ENCODE assay signal across 8 mouse cellular contexts in genomic region chr4:156108606-156109546, GRCm38 (mm10). TPM values are rescaled to one million over a fixed set of nuclear protein-coding genes. Genes with fewer than 3 reads are reported as not detected.
DNase-seq lines count a peak whose midpoint lies in the region; ATAC-seq lines count a peak whose summit lies in the region.

No protein-coding gene starts in this region.

- DNase-seq in 3134 (ENCODE audit: extremely low read depth, insufficient read length, low spot score), result peak; percentile 48
- DNase-seq in NIH3T3 (ENCODE audit: low read depth), result peak; percentile 72
- DNase-seq in cerebellum, postnatal 14 days, result peak; percentile 48 to 55
- DNase-seq in gastrocnemius, postnatal 10 days, result peak; percentile 37
- peak; percentile 58 for DNase-seq in liver, embryonic 13.5 days
- DNase-seq in neural tube, embryonic 10.5 days (ENCODE audit: extremely low spot score, low spot score), result peak; percentile 63
- DNase-seq in thymus, postnatal 0 days (ENCODE audit: low spot score), result peak; percentile 30

- WGBS in intestine, embryonic 15.5 days, result 20% methylated on average over 13 of the region's 13 CpGs
- 19% methylated on average over 12 of the region's 13 CpGs for WGBS in liver, embryonic 13.5 days (ENCODE audit: insufficient replicate concordance)

- H3K27me3 ChIP-seq in intestine, embryonic 15.5 days (replicated peaks), result no peaks in the 10 kb centered on the region
- no peaks in the 10 kb centered on the region for H3K27me3 ChIP-seq in liver, embryonic 13.5 days

- H3K36me3 ChIP-seq in intestine, embryonic 15.5 days, result no peaks in the 10 kb centered on the region
- H3K36me3 ChIP-seq in liver, embryonic 13.5 days, result peaks cover 7% of the 10 kb centered on the region; the same call in 1 of the 2 replicates

- H3K9me3 ChIP-seq in intestine, embryonic 15.5 days, result no peaks in the 10 kb centered on the region
- no peaks in the 10 kb centered on the region for H3K9me3 ChIP-seq in liver, embryonic 13.5 days (replicated peaks)

- peak overlapping the region; percentile 83 for H3K27ac ChIP-seq in intestine, embryonic 15.5 days
- H3K27ac ChIP-seq in liver, embryonic 13.5 days, result peak overlapping the region; percentile 75

- H3K9ac ChIP-seq in intestine, embryonic 15.5 days, result peak overlapping the region; percentile 59
- H3K9ac ChIP-seq in liver, embryonic 13.5 days, result peak overlapping the region; percentile 76

- peak; percentile 75 for ATAC-seq in intestine, embryonic 15.5 days
- ATAC-seq in liver, embryonic 13.5 days (ENCODE audit: low read depth), result peak; percentile 32; the same call in 1 of the 2 replicates

- H3K4me2 ChIP-seq in intestine, embryonic 15.5 days (replicated peaks), result peak overlapping the region; percentile 74
- H3K4me2 ChIP-seq in liver, embryonic 13.5 days, result peak overlapping the region; percentile 74

- H3K4me1 ChIP-seq in intestine, embryonic 15.5 days (replicated peaks), result no peaks in the 10 kb centered on the region
- H3K4me1 ChIP-seq in liver, embryonic 13.5 days (replicated peaks), result peaks cover 37% of the 10 kb centered on the region

- peak overlapping the region; percentile 93 for H3K4me3 ChIP-seq in intestine, embryonic 15.5 days (replicated peaks)
- peak overlapping the region; percentile 77 for H3K4me3 ChIP-seq in liver, embryonic 13.5 days (replicated peaks)

RNA-seq across cellular contexts. Expression of gene 9430015G10Rik, which starts 0.9 kb away (rescaled TPM):
- 1 to 10 TPM; 3.0 to 5.8 TPM for total RNA-seq in gastrocnemius, postnatal 10 days (2021)
- polyA plus RNA-seq in intestine, embryonic 15.5 days (2015; fragmentation: Nextera tagmentation; extraction: Ambion mirVana), result 22.2 and 22.8 TPM in 2 replicates
- polyA plus RNA-seq in liver, embryonic 13.5 days (2015; fragmentation: Nextera tagmentation; extraction: Ambion mirVana), result 11.8 and 13.8 TPM in 2 replicates
- polyA plus RNA-seq in thymus, postnatal 0 days (2015; fragmentation: Nextera tagmentation; extraction: Ambion mirVana), result 16.3 and 17.5 TPM in 2 replicates

RNA-seq across cellular contexts. Expression of gene Rnf223, which starts 21.4 kb away (rescaled TPM):
- under 1 TPM; 0.14 to 0.16 TPM for total RNA-seq in gastrocnemius, postnatal 10 days (2021)
- 0.06 and 0.18 TPM in 2 replicates for polyA plus RNA-seq in intestine, embryonic 15.5 days (2015; fragmentation: Nextera tagmentation; extraction: Ambion mirVana)
- 0.05 and 0.06 TPM in 2 replicates for polyA plus RNA-seq in liver, embryonic 13.5 days (2015; fragmentation: Nextera tagmentation; extraction: Ambion mirVana)
- 0.09 and 0.23 TPM in 2 replicates for polyA plus RNA-seq in thymus, postnatal 0 days (2015; fragmentation: Nextera tagmentation; extraction: Ambion mirVana)

RNA-seq across cellular contexts. Expression of gene Ttll10, which starts 49.7 kb away (rescaled TPM):
- not detected for total RNA-seq in gastrocnemius, postnatal 10 days (2021)
- polyA plus RNA-seq in intestine, embryonic 15.5 days (2015; fragmentation: Nextera tagmentation; extraction: Ambion mirVana), result 3.1 and 3.9 TPM in 2 replicates
- polyA plus RNA-seq in liver, embryonic 13.5 days (2015; fragmentation: Nextera tagmentation; extraction: Ambion mirVana), result 0.12 and 0.20 TPM in 2 replicates
- polyA plus RNA-seq in thymus, postnatal 0 days (2015; fragmentation: Nextera tagmentation; extraction: Ambion mirVana), result 0.27 and 0.35 TPM in 2 replicates

Comparison
In these comparisons a context has a peak if more than half of its experiments do, and no peak if none do; other contexts are left out.
1. Peak in every context shown above with its lines: DNase-seq, ATAC-seq, H3K4me3 ChIP-seq and H3K27ac ChIP-seq.